Mouse (Mus musculus): ENCODE data around the gene Tbc1d9. TPM values are rescaled to one million over a fixed set of nuclear protein-coding genes. Genes with fewer than 3 reads are reported as not detected.

The Tbc1d9 gene
- polyA plus RNA-seq, 1 experiment from 2014 or later = 0.40 TPM

Other genes with a start within 250 kb of the Tbc1d9 start
- 0.15 and 0.29 TPM in 2 replicates for gene Gm10645, start 818 bp downstream of the Tbc1d9 start, polyA plus RNA-seq (2015; fragmentation: Nextera tagmentation; extraction: Ambion mirVana)
- not detected in 2 replicates for gene Ucp1, start 125.0 kb downstream of the Tbc1d9 start, polyA plus RNA-seq (2015; fragmentation: Nextera tagmentation; extraction: Ambion mirVana)
- 5.5 and 6.0 TPM in 2 replicates for gene Elmod2, start 167.1 kb downstream of the Tbc1d9 start, polyA plus RNA-seq (2015; fragmentation: Nextera tagmentation; extraction: Ambion mirVana)
- not detected in 2 replicates for gene Mgat4d, start 183.1 kb downstream of the Tbc1d9 start, polyA plus RNA-seq (2015; fragmentation: Nextera tagmentation; extraction: Ambion mirVana)
- gene Clgn, start 224.5 kb downstream of the Tbc1d9 start, polyA plus RNA-seq (2015; fragmentation: Nextera tagmentation; extraction: Ambion mirVana) = 0.22 and 0.28 TPM in 2 replicates

Data from liver, embryonic 15.5 days (tissue).